ENCODE assay signal across 29 mouse cellular contexts in the genomic region with DNA sequence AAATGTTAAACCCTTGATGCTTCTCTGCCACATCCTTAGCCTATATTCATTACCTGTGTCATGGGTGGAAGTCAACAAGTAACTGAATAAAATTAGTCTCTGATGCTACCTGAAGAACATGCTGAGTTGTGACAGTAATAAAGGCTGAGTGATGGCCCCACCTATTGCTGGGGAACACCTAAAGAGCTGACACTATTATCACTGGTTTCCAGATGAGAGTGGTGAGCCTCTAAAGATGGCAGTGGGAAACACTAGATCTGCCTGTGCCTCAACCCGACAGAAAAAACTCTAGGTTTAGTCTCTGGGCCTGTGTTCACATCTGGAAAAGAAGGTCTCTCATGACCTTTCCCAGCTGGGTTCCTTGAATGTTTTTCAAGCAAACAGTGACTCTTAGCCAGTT. TPM values are rescaled to one million over a fixed set of nuclear protein-coding genes. Genes with fewer than 3 reads are reported as not detected.
A peak's percentile ranks its signal among the peaks of the same experiment; 100 is the strongest.
DNase-seq lines count a peak whose midpoint lies in the region; ATAC-seq and TF ChIP-seq lines count a peak whose summit lies in the region.
"Had no signal": no experiment of that assay in that cellular context is flagged by ENCODE, and none has a peak within 500 bp of the region (broad histone marks: within the 10 kb centered on the region; RNA-seq: fewer than 3 reads in every experiment).

No protein-coding gene starts in this region.

- 24% methylated on average over 1 of the region's 1 CpGs for WGBS in liver, embryonic 12.5 days (ENCODE audit: insufficient replicate concordance)
- whole genome bisulfite sequencing in liver, postnatal 0 days (ENCODE audit: insufficient replicate concordance), result 64% methylated on average over 1 of the region's 1 CpGs
- 66% methylated on average over 1 of the region's 1 CpGs for WGBS in stomach, embryonic 16.5 days
- WGBS in stomach, postnatal 0 days, result 52% methylated on average over 1 of the region's 1 CpGs

- peaks cover 26% of the 10 kb centered on the region for H3K4me1 ChIP-seq in liver, embryonic 12.5 days
- no peaks in the 10 kb centered on the region for H3K4me1 ChIP-seq in liver, postnatal 0 days (ENCODE audit: insufficient read depth)
- H3K4me1 ChIP-seq in stomach, embryonic 16.5 days (ENCODE audit: control insufficient read depth, insufficient read depth, low read length), result no peaks in the 10 kb centered on the region
- H3K4me1 ChIP-seq in stomach, postnatal 0 days (replicated peaks; ENCODE audit: control insufficient read depth, insufficient read depth), result no peaks in the 10 kb centered on the region
- H3K4me1 ChIP-seq: embryonic facial prominence, embryonic 15.5 days; forebrain, embryonic 10.5 days; forebrain, embryonic 12.5 days had no signal

- peaks cover 13% of the 10 kb centered on the region; the same call in 1 of the 2 replicates for H3K27me3 ChIP-seq in liver, embryonic 12.5 days (replicated peaks)
- H3K27me3 ChIP-seq in liver, postnatal 0 days (ENCODE audit: insufficient read depth, low read length), result no peaks in the 10 kb centered on the region
- no peaks in the 10 kb centered on the region for H3K27me3 ChIP-seq in stomach, embryonic 16.5 days (ENCODE audit: control insufficient read depth, insufficient read depth, low read length)
- no peaks in the 10 kb centered on the region for H3K27me3 ChIP-seq in stomach, postnatal 0 days (ENCODE audit: control insufficient read depth, insufficient read depth, low read length)
- H3K27me3 ChIP-seq: CH12.LX; embryonic facial prominence, embryonic 13.5 days; embryonic facial prominence, embryonic 15.5 days; forebrain, embryonic 12.5 days; Patski had no signal

- H3K4me2 ChIP-seq in liver, embryonic 12.5 days, result peak overlapping the region; percentile 31
- no peak overlapping the region for H3K4me2 ChIP-seq in liver, postnatal 0 days (ENCODE audit: low read depth, low read length)
- H3K4me2 ChIP-seq in stomach, embryonic 16.5 days (ENCODE audit: low read depth, low read length), result no peak overlapping the region
- no peak overlapping the region for H3K4me2 ChIP-seq in stomach, postnatal 0 days (replicated peaks; ENCODE audit: low read depth)
- H3K4me2 ChIP-seq: embryonic facial prominence, embryonic 13.5 days; embryonic facial prominence, embryonic 15.5 days; forebrain, embryonic 12.5 days had no signal

- H3K9ac ChIP-seq in liver, embryonic 12.5 days, result no peak overlapping the region
- H3K9ac ChIP-seq in liver, postnatal 0 days (replicated peaks), result no peak overlapping the region
- H3K9ac ChIP-seq in stomach, embryonic 16.5 days (ENCODE audit: low read length), result no peak overlapping the region
- H3K9ac ChIP-seq in stomach, postnatal 0 days (ENCODE audit: low read length), result no peak overlapping the region
- H3K9ac ChIP-seq: embryonic facial prominence, embryonic 13.5 days; embryonic facial prominence, embryonic 15.5 days; forebrain, embryonic 12.5 days had no signal

- H3K27ac ChIP-seq in liver, embryonic 12.5 days, result peak overlapping the region; percentile 56; the same call in 1 of the 2 replicates
- no peak overlapping the region for H3K27ac ChIP-seq in liver, postnatal 0 days (ENCODE audit: low read depth)
- H3K27ac ChIP-seq in stomach, embryonic 16.5 days (ENCODE audit: low read length), result 0 out of 2 replicates have a peak overlapping the region, but pooled peaks have one; percentile 5
- H3K27ac ChIP-seq in stomach, postnatal 0 days (replicated peaks), result no peak overlapping the region
- H3K27ac ChIP-seq: embryonic facial prominence, embryonic 13.5 days; embryonic facial prominence, embryonic 15.5 days; forebrain, embryonic 10.5 days; forebrain, embryonic 12.5 days had no signal

- TF ChIP-seq CTCF in liver, postnatal 0 days (IDR thresholded peaks at IDR 0.05; ENCODE audit: low read depth), result no peak
- no peak for TF ChIP-seq CTCF in stomach, postnatal 0 days (IDR thresholded peaks at IDR 0.05; ENCODE audit: low read depth)

- no peak overlapping the region for H3K4me3 ChIP-seq in liver, embryonic 12.5 days
- H3K4me3 ChIP-seq in liver, postnatal 0 days (ENCODE audit: low read depth, low read length), result no peak overlapping the region
- H3K4me3 ChIP-seq in stomach, embryonic 16.5 days (replicated peaks; ENCODE audit: low read length), result no peak overlapping the region
- H3K4me3 ChIP-seq in stomach, postnatal 0 days (ENCODE audit: low read depth, low read length), result no peak overlapping the region
- H3K4me3 ChIP-seq: embryonic facial prominence, embryonic 13.5 days; embryonic facial prominence, embryonic 15.5 days; erythroblast, embryonic 14.5 days; forebrain, embryonic 10.5 days; forebrain, embryonic 12.5 days had no signal

- no peak for TF ChIP-seq EP300 in liver, postnatal 0 days (IDR thresholded peaks at IDR 0.05; ENCODE audit: low read depth)
- no peak for TF ChIP-seq EP300 in stomach, postnatal 0 days (optimal IDR thresholded peaks at IDR 0.05)

- DNase-seq in embryo, embryonic 10.5 days (ENCODE audit: low spot score), result peak; percentile 10
- no peak for DNase-seq in embryo, embryonic 9.5 days (ENCODE audit: extremely low spot score)
- no peak for DNase-seq in liver, postnatal 0 days
- DNase-seq in stomach, postnatal 0 days (ENCODE audit: low spot score), result no peak
- no peak for DNase-seq in right cerebral cortex, adult 18-20 months
- DNase-seq: adrenal gland, adult 8-10 months; adrenal gland, postnatal 14 days; adrenal gland, postnatal 36 days; B cell, adult 2 months; cerebellum, adult 11 months; cerebellum, adult 18-20 months; cerebellum, adult 8-10 months; cerebellum, adult 9-11 months; cerebellum, postnatal 14 days; cerebellum, postnatal 36 days had no signal

- peaks cover 5% of the 10 kb centered on the region for H3K36me3 ChIP-seq in liver, embryonic 12.5 days
- no peaks in the 10 kb centered on the region; the same call in 1 of the 2 replicates for H3K36me3 ChIP-seq in liver, postnatal 0 days (replicated peaks; ENCODE audit: insufficient read depth, low read length)
- H3K36me3 ChIP-seq in stomach, embryonic 16.5 days (ENCODE audit: control insufficient read depth, insufficient read depth, low read length), result no peaks in the 10 kb centered on the region
- H3K36me3 ChIP-seq in stomach, postnatal 0 days (ENCODE audit: control insufficient read depth, insufficient read depth, low read length), result no peaks in the 10 kb centered on the region
- H3K36me3 ChIP-seq: forebrain, embryonic 12.5 days had no signal

- no peaks in the 10 kb centered on the region for H3K9me3 ChIP-seq in liver, embryonic 12.5 days (replicated peaks)
- no peaks in the 10 kb centered on the region for H3K9me3 ChIP-seq in liver, postnatal 0 days (ENCODE audit: low read length)
- H3K9me3 ChIP-seq in stomach, embryonic 16.5 days (replicated peaks; ENCODE audit: control insufficient read depth, low read length), result no peaks in the 10 kb centered on the region
- no peaks in the 10 kb centered on the region for H3K9me3 ChIP-seq in stomach, postnatal 0 days (ENCODE audit: control insufficient read depth, low read length)
- H3K9me3 ChIP-seq: embryonic facial prominence, embryonic 13.5 days; embryonic facial prominence, embryonic 15.5 days; forebrain, embryonic 10.5 days; forebrain, embryonic 12.5 days; G1E had no signal

- peak; percentile 85 for ATAC-seq in liver, embryonic 12.5 days
- no peak for ATAC-seq in liver, postnatal 0 days
- ATAC-seq in stomach, embryonic 16.5 days (ENCODE audit: insufficient read depth, low FRiP score), result no peak
- no peak for ATAC-seq in stomach, postnatal 0 days (ENCODE audit: low FRiP score, low TSS enrichment)
- ATAC-seq: activated CD4-positive, CD25-positive, alpha-beta regulatory T cell, adult 4 months; CD4-positive, CD25-positive, alpha-beta regulatory T cell, adult 4 months; forebrain, embryonic 14.5 days; forebrain, embryonic 16.5 days; Patski had no signal

RNA-seq across cellular contexts. Expression of a gene that starts 19.4 kb away (rescaled TPM):
- polyA plus RNA-seq in liver, embryonic 12.5 days (2016; fragmentation: Nextera tagmentation; extraction: Ambion mirVana), result 45.8 and 47.0 TPM in 2 replicates
- polyA plus RNA-seq in liver, postnatal 0 days (2015; fragmentation: Nextera tagmentation; extraction: Ambion mirVana), result 8.6 and 9.2 TPM in 2 replicates
- 141 TPM in 2 replicates for polyA plus RNA-seq in stomach, embryonic 16.5 days (2015; fragmentation: Nextera tagmentation; extraction: Ambion mirVana)
- 61.1 and 64.9 TPM in 2 replicates for polyA plus RNA-seq in stomach, postnatal 0 days (2015; fragmentation: Nextera tagmentation; extraction: Ambion mirVana)

Comparison
In these comparisons a context has a peak if more than half of its experiments do, and no peak if none do; other contexts are left out.
1. H3K27ac ChIP-seq: peak in liver, embryonic 12.5 days (single experiment) and stomach, embryonic 16.5 days (single experiment); none in liver, postnatal 0 days (single experiment) and stomach, postnatal 0 days (single experiment).